Mouse (Mus musculus) heart, embryonic 10.5 days (tissue): ENCODE results near the gene Nr1d1. TPM values are rescaled to one million over a fixed set of nuclear protein-coding genes. Genes with fewer than 3 reads are reported as not detected.

Source experiments
- DNase-seq: peaks from one replicate; pipeline ENCODE4 v3.0.0-alpha.2; 2017; ENCODE audit warnings: low spot score
- H3K27ac ChIP-seq: fragments of 300-500 bp; sonication (generic); 2 replicates; pipeline ENCODE4 v1.5.1; 2016; ENCODE audit warnings: mild to moderate bottlenecking
- H3K27me3 ChIP-seq: fragments of 300-500 bp; sonication (generic); 2 replicates; pipeline ENCODE4 v1.6.1; 2016; ENCODE audit warnings: mild to moderate bottlenecking; ENCODE audit not compliant: poor library complexity, insufficient read depth, severe bottlenecking
- H3K36me3 ChIP-seq: fragments of 300-500 bp; sonication (generic); 2 replicates; pipeline ENCODE4 v1.6.1; 2016; ENCODE audit warnings: mild to moderate bottlenecking, moderate library complexity
- H3K4me1 ChIP-seq: fragments of 300-500 bp; sonication (generic); 2 replicates; pipeline ENCODE4 v1.6.1; 2016; ENCODE audit warnings: mild to moderate bottlenecking
- H3K4me3 ChIP-seq: fragments of 300-500 bp; sonication (generic); 2 replicates; pipeline ENCODE4 v1.5.1; 2016; ENCODE audit warnings: mild to moderate bottlenecking, moderate library complexity
- H3K9me3 ChIP-seq: fragments of 300-500 bp; sonication (generic); 2 replicates; pipeline ENCODE4 v1.6.1; 2016; ENCODE audit warnings: mild to moderate bottlenecking, moderate library complexity
- WGBS: fragments of 180-500 bp; shearing (Covaris S2); methylation state at CpG from one replicate; pipeline ENCODE4 v1.1.7; 2016; 5-methylcytosine and 5-hydroxymethylcytosine counted together
- polyA plus RNA-seq: library from polyadenylated mRNA; unstranded; fragments of >200 nt; fragmentation: Nextera tagmentation; extraction: Ambion mirVana; gene quantifications from 2 replicates; pipeline ENCODE4 v1.2.1, GENCODE M21; 2016

Gene Nr1d1
- polyA plus RNA-seq, 1 experiment from 2014 or later = 3.6 TPM

- no peaks in the 10 kb centered on the region for H3K27me3 ChIP-seq
- H3K4me1 ChIP-seq = peaks cover 20% of the 10 kb centered on the region
- no peak for DNase-seq
- no peaks in the 10 kb centered on the region for H3K9me3 ChIP-seq
- peaks cover 35% of the 10 kb centered on the region for H3K36me3 ChIP-seq
- no peak overlapping the region for H3K27ac ChIP-seq
- 94% methylated on average over 15 of the region's 15 CpGs for WGBS
- no peak overlapping the region for H3K4me3 ChIP-seq
Measured at GRCm38 (mm10) chr11:98725926-98726506, 49.1 kb downstream of the Nr1d1 start.

- H3K36me3 ChIP-seq = peaks cover 41% of the 10 kb centered on the region
- no peak overlapping the region for H3K4me3 ChIP-seq
- no peaks in the 10 kb centered on the region for H3K27me3 ChIP-seq
- no peak overlapping the region for H3K27ac ChIP-seq
- peaks cover 27% of the 10 kb centered on the region for H3K4me1 ChIP-seq
- H3K9me3 ChIP-seq = no peaks in the 10 kb centered on the region
- WGBS = 77% methylated on average over 7 of the region's 7 CpGs
- DNase-seq = no peak
Measured at GRCm38 (mm10) chr11:98723098-98723497, 52.0 kb downstream of the Nr1d1 start.

GRCm38 (mm10) chr11:98721458-98722226 lies 53.5 kb downstream of the Nr1d1 start:
- peaks cover 42% of the 10 kb centered on the region for H3K36me3 ChIP-seq
- no peaks in the 10 kb centered on the region for H3K27me3 ChIP-seq
- peak; percentile 88 for DNase-seq
- H3K4me3 ChIP-seq = peak overlapping the region; percentile 31
- no peaks in the 10 kb centered on the region for H3K9me3 ChIP-seq
- peaks cover 31% of the 10 kb centered on the region for H3K4me1 ChIP-seq
- WGBS = 61% methylated on average over 24 of the region's 24 CpGs
- peak overlapping the region; percentile 73 for H3K27ac ChIP-seq

GRCm38 (mm10) chr11:98720756-98721155 lies 54.4 kb downstream of the Nr1d1 start:
- Histone ChIP-seq H3K4me1 (peaks cover 31% of the 10 kb centered on the region), H3K27me3 (no peaks in the 10 kb centered on the region), H3K36me3 (peaks cover 42% of the 10 kb centered on the region), H3K9me3 (no peaks in the 10 kb centered on the region), H3K4me3 (no peak overlapping the region), H3K27ac (no peak overlapping the region)
- WGBS = 73% methylated on average over 2 of the region's 2 CpGs
- no peak for DNase-seq

Other genes starting within 250 kb of the Nr1d1 start
- 0.04 and 0.22 TPM in 2 replicates for gene Ikzf3, start 229.3 kb downstream of the Nr1d1 start, polyA plus RNA-seq
- gene Zpbp2, start 224.2 kb downstream of the Nr1d1 start, polyA plus RNA-seq = 0.21 and 0.65 TPM in 2 replicates
- gene Ormdl3, start 188.0 kb downstream of the Nr1d1 start, polyA plus RNA-seq = 56.1 and 61.0 TPM in 2 replicates
- not detected in 2 replicates for gene Lrrc3c, start 177.0 kb downstream of the Nr1d1 start, polyA plus RNA-seq
- gene Gm12355, start 149.7 kb downstream of the Nr1d1 start, polyA plus RNA-seq = 0.71 and 1.0 TPM in 2 replicates
- not detected in 2 replicates for gene Gsdma3, start 149.0 kb downstream of the Nr1d1 start, polyA plus RNA-seq
- gene Gsdma2, start 128.6 kb downstream of the Nr1d1 start, polyA plus RNA-seq = not detected in 2 replicates
- not detected in 2 replicates for gene Gsdma, start 111.0 kb downstream of the Nr1d1 start, polyA plus RNA-seq
- 232 and 255 TPM in 2 replicates for gene Psmd3, start 92.8 kb downstream of the Nr1d1 start, polyA plus RNA-seq
- not detected in 2 replicates for gene Csf3, start 74.1 kb downstream of the Nr1d1 start, polyA plus RNA-seq
- gene Med24, start 45.9 kb downstream of the Nr1d1 start, polyA plus RNA-seq = 54.6 and 56.5 TPM in 2 replicates
- gene Thra, start 34.7 kb downstream of the Nr1d1 start, polyA plus RNA-seq = 19.2 and 23.2 TPM in 2 replicates
- 14.0 and 21.6 TPM in 2 replicates for gene Msl1, start 20.2 kb upstream of the Nr1d1 start, polyA plus RNA-seq
- gene Casc3, start 29.6 kb upstream of the Nr1d1 start, polyA plus RNA-seq = 29.5 and 37.2 TPM in 2 replicates
- 0.78 and 0.87 TPM in 2 replicates for gene Rapgefl1, start 61.5 kb upstream of the Nr1d1 start, polyA plus RNA-seq
- 2.8 and 4.1 TPM in 2 replicates for gene Wipf2, start 88.3 kb upstream of the Nr1d1 start, polyA plus RNA-seq
- 39.3 and 47.7 TPM in 2 replicates for gene Cdc6, start 132.5 kb upstream of the Nr1d1 start, polyA plus RNA-seq
- 30.4 and 36.9 TPM in 2 replicates for gene Rara, start 152.5 kb upstream of the Nr1d1 start, polyA plus RNA-seq
- 1.0 and 1.1 TPM in 2 replicates for gene Gjd3, start 207.7 kb upstream of the Nr1d1 start, polyA plus RNA-seq
- gene Top2a, start 248.9 kb upstream of the Nr1d1 start, polyA plus RNA-seq = 207 and 238 TPM in 2 replicates